Mouse (Mus musculus) megakaryocyte, adult 5-6 weeks (primary cell): ENCODE data around the gene Gm867. TPM values are rescaled to one million over a fixed set of nuclear protein-coding genes. Genes with fewer than 3 reads are reported as not detected.

ENCODE experiments used
- ATAC-seq: 2 replicates; pipeline ENCODE4 v1.8.0; 2016; ENCODE audit warnings: mild to moderate bottlenecking, inconsistent platforms; ENCODE audit not compliant: poor library complexity, severe bottlenecking
- total RNA-seq, 2 experiments: library from RNA; stranded (forward) in 1 of 2; stranded (reverse) in 1 of 2; fragments of 153-499, 151-499 nt in 1 of 2; fragments of 221-1000, 200-1000 nt in 1 of 2; gene quantifications; 2 replicates each; pipeline versions ENCODE4 v1.2.3 to v1.2.4; 2015 to 2017

The Gm867 gene
- total RNA-seq, 2 experiments from 2014 or later, result 0.83 TPM; not detected in 1

DNA sequence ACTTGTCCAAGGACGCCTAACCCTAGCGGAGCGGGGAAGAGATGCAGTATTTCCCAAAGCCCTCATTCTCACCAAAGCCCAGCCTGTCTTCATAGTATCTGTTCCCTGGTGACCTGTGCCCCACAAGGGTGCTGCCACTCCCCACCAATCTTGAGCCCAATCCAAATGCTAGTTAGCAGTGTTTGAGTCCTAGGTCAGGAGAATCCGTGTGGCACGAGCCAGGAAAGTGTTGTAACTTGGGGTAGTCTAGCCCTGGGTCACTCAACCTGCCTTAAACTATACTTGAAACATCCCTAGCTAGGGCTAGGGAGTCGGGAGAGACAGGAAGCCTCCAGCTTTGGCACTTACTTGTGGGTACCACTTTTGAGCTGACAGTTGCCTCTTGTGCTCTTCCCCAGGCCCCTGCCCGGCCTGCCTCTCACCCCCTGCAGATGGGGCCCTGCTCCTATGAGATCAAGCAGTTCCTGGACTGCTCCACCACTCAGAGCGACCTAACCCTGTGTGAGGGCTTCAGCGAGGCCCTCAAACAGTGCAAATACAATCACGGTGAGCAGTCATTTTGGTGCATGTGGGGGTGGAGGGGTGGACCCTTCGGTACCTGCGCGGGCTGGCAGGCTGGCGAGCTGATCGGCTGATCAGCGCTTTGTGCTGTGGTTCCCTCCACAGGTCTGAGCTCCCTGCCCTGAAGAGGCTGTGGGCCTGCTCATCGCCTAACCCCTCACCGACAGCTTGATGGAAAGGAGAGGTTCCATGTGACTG is 3.4 kb downstream of the Gm867 start:
- no peak for ATAC-seq

GRCm38 (mm10) chr10:75935680-75936541 is 4.6 kb downstream of the Gm867 start, which contains the start of gene Mmp11:
TSS of gene Mmp11 (minus strand) at chr10:75936496.
- ATAC-seq, result peak; percentile 86

DNA sequence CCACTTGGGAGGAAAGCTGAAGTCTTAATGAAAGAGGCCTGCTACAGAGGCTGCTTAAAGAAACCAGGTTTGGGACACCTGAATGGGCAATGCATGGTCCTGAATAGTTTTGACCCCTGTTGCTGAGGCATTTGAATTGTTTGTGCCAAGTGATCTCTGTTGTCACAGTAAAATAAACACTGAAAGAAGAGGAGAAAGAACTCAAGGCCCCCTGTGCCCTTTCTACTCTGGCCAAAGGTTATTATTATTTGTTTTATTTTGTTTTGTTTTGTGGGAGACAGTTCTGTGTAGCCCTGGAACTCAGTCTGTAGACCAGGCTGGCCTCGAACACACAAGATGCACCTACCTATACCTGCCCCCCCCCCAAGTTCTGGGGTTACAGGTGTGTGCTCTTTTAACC is 5.5 kb downstream of the Gm867 start:
- ATAC-seq, result no peak

DNA sequence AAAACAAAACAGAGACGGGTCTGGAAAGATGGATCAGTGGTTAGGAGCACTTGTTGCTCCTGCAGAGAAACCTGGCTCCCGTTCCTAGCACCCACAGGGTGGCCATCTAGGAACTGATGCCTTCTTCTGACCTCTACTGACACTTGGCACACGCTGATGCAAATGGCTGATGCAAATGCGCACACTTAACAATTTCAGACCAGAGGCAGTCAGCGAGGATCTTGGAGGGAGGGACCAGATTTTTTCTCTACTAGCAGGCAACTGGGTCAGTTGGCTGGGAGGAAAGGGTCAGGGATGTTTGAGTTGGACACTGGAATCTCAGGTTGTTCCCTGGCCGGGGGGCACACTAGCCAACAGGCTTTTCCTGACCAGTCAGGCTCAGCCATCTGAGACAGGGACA is 7.6 kb downstream of the Gm867 start, which contains the start of gene Chchd10:
Gene Chchd10 (plus strand): TSS at position 240 of the 400 bp plus-strand sequence.
- no peak for ATAC-seq

DNA sequence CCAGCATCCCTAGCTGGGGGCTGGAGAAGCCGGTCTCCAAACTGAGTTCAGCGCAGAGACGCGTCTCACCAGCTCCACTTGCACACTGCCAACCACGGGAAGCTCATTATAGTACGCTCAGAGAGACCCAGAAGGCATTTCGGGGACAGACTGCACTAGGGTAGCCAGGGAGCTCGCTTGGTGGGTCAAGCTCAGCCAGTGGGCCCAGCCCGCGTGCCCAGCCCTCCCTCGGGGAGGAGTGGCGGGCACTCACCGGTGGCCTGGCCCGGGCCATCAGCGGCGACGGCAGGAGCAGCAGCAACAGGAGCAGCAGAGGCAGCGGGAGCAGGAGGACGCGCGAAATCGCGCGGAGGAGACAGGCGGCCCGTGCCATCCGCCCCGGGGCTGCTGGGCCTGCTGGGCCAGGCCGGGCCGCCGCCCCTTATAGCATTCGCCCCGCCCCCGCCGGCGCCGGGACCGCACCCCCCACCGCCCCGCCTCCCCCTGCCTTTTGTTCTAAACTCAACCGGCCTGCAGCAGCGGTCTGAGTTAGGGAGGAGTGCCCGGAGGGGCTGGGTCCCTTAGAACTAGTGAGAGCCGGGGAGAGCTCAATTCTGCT is 8.3 kb downstream of the Gm867 start:
- ATAC-seq, result peak; percentile 26

- ATAC-seq, result no peak
Measured at GRCm38 (mm10) chr10:75931311-75931710, 9.2 kb downstream of the Gm867 start.

GRCm38 (mm10) chr10:75930304-75930703 is 10.2 kb downstream of the Gm867 start:
- ATAC-seq, result no peak

- ATAC-seq, result no peak
Measured at GRCm38 (mm10) chr10:75926396-75926795, 14.1 kb downstream of the Gm867 start.

DNA sequence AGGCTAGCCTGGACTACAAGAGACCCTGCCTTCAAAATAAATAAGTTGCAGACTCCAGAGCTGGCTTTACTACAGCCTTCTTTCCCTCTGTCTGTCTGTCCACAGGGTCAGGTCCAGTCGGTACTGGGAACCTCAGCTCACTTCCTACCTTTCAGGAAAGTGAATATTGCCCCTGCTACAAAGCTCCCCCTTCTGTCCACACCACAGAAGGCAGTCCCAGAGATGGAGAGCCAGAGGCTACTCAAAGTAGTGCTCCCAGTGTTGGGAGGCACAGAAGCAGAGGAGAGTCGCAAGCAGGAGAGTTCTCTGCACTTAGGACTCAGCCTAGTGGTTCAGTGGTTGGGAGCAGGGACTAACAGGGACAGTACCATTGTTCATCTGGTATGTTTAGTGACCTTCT is 16.1 kb downstream of the Gm867 start:
- no peak for ATAC-seq

DNA sequence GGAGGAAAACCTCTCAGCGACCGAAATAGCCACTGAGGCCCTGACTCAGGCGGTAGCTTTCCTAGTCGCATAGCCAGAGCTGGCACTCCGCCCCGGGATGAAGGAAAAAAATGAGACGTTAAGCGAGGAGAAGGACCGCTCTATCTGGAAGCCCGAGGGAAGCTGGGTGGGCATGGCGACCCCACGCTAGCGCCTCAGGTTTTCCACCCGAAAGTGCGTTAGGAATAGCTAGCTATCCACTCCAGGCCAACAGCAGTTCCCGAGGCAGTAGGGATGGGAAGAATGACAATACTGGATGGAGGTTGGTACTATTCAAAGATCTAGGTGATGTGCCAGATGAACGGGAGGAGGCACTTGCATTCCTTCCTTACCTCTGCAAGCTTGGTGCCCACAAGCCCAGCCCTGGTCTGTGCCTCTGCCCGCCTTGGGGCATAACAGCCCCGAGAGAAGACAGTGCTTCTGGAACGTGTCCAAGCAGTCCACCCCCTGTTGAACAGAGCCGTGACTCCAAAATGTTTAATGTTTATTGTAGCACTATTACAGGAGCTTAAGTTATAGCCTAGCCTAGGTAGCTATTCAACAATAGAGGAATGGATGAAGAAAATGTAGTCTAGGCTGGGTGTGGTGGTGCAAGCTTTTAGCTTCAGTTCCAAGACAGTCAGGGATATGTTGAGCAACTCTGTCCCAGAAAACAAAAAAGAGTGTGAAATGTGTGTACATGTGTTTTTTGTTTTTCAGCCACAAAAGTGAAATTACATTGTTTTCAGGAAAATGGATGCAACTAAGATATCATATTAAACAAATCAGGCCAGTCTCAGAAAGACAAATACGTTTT is 18.5 kb downstream of the Gm867 start:
- ATAC-seq, result peak; percentile 16; the same call in 1 of the 2 replicates

GRCm38 (mm10) chr10:75921026-75921725 is 19.3 kb downstream of the Gm867 start, which contains the start of gene Smarcb1:
TSS of gene Smarcb1 (minus strand) at chr10:75921617.
- peak; percentile 87 for ATAC-seq

DNA sequence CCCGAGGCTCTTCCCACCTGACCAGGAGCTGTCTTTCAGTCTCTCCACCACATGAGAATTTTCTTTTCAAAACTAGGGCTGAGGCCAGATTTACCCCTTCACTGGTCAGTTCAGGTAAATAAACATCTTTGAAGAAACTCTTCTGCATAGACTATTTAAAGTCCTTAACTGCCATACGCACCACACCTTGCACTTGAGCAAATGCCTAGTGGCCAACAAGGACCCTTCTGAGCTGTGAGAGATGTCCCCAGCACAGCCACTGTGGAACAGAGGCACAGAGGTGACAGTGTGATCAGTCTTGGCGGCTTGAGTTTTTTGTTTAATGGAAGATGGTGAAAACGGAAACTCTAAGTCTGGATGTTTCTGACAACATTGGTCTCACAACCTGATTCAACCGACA is 21.4 kb downstream of the Gm867 start:
- no peak for ATAC-seq

DNA sequence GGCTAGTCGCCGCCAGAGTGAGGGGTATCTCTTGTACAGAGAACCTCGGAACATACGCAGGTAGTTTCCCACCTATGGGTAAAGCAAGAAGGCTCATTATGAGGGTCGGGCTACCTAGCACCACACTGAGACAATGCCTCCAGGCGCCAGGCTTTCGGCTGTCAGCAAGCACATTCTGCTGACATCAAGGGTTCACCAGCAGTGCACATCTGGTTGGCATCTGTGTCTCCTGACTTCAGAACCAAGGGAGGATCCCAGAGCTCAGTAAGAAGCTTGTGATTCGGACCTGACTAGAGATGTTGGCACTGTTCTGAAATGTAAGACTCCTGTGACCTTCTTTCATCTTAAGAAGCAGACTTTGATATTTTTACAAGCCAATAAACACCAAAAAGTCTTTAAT is 23.6 kb downstream of the Gm867 start:
- no peak for ATAC-seq

DNA sequence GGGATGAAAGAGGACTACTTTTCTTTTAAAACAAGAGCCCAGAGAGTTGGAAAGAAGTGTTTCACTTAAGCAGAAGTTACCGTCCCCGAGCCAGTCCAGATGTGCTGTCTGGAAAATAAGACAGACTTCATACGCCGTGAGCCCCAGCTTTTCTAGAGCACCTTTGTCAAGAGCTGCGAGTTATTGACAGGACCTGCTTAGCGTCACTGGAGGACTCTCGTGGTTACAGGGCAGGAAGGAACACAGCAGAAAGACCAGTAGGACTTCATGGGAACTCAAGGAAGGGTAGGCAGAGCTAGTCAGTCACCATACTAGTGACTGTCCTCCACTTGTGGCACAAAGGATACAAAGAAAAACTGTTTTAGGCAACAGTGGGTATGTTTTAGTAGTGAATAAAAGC is 24.9 kb downstream of the Gm867 start:
- no peak for ATAC-seq

GRCm38 (mm10) chr10:75913013-75913589 is 27.4 kb downstream of the Gm867 start:
- ATAC-seq, result no peak

DNA sequence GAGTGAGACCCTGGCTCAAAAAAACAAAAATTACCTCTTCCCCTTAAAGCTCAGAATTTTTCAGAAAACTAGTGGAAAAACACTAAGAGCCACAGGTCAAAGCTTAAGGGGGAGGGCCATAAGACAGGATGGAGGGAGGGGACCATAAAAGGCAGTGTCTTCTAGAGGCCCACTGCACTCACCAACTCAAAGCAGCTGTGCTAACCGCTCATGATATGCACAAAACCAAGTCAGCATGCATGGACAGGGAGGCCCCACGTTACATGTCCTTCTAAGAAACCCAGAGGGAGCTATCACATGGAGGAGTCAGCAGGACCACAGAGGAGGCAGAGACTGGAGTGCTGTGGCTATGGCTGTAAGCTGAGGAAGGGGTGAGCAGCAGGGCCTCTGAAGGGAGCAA is 29.8 kb downstream of the Gm867 start:
- ATAC-seq, result no peak

GRCm38 (mm10) chr10:75906882-75907281 is 33.6 kb downstream of the Gm867 start:
- no peak for ATAC-seq

DNA sequence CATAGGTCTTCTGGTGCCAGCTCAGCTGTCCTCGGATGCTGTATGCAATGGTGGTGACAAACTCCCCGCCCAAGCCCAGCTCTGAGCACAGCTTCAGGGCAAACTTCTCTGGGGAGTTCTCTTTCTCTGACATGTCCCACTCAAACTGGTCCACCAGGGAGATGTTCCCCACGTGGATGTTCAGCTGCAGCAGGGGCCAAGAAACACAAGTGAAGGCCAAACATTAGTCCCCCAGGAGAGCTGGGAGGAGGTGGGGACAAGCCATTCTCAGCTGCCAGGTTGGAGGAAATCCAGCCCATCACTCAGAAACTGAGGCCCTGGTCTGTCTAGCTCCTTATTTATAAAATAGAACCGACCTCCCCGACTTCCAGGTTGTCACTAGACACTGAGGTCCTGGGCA is 36.1 kb downstream of the Gm867 start:
- ATAC-seq, result no peak

- no peak for ATAC-seq
Measured at GRCm38 (mm10) chr10:75898846-75899245, 41.6 kb downstream of the Gm867 start.
